Mouse (Mus musculus) right cerebral cortex, adult 18-20 months (tissue): ENCODE data around the gene Gpd2.

ENCODE experiments used
- DNase-seq: peaks from one replicate; pipeline ENCODE4 v3.0.0; 2022; ENCODE audit warnings: mixed read lengths

Gpd2 gene

DNA sequence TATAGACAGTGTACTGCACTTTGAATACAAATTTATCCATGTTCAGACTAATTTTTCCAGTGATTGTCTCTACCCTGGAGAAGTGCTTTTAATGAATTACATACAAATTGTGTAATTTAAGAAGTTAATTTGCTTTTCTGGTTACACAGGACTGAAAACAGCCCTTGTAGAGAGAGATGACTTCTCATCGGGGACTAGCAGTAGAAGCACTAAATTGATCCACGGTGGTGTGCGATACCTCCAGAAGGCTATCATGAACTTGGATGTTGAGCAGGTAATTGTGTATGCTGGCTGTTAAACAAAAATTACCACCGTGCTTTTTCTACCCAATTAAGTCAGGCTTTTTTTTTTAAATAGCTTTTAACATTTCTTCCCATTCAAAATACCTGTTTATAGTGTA lies 66.8 kb downstream of the Gpd2 start:
- no peak for DNase-seq

DNA sequence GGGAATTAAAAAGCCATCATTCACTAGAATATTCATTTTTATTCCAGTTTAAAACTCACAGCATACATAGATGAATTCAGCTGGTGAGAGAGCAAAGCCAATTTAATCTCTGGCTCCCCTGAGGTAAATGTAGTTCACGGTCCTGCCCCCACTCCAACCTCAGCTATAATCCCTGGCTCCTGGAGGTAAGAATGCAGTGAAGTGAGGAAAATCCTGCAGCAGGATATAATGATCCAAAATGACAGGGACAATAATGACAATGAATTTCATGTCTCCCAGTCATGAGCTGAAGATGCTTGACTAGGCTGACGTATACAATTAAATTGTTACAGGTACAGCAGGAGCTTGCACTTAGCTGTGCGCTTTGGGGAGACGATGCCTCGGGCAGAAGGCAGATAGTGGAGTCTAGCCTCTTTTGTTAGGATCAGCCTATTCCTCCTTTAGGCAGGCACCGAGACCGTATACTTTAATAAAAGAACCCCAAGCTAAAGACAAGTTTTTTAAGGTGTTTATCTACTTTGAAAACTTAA lies 74.9 kb downstream of the Gpd2 start:
- DNase-seq: no peak

DNA sequence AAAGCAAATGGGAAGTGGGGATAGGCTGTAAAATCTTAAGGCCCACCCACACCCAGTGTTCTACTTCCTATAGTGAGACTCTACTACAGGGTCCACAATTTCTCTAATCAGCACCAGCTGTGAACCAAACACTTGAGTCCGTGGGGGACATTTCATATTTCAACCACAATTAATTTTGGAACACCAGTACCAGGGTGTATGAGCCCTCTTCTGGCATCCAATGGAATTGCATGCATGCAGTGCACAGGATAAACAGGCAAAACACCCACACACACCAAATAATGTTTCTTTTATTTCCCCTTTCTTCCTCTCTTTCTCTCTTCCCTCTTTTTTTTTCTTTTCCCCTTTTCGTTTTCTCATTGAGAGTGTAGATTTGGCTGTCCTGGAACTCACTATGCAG lies 78.6 kb downstream of the Gpd2 start:
- no peak for DNase-seq

DNA sequence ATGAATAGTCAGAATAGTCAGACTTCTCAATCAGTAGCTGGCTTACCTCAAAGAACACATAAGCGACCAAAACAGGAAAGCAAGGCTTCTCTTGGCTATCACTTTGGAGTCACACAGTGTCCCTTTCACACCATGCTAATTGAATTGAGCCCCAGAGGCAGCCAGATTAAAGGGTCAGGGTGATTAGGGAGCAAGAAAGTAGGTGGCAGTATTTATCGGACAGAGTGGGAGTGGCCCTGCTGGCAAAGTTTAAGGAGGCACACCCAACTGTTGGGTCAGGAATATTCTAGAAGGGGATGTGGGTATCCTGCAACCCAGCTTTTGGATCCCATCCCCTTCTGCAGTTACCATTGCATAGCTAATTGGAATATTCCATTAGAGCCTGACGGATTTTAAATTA lies 80.9 kb downstream of the Gpd2 start:
- DNase-seq: no peak

DNA sequence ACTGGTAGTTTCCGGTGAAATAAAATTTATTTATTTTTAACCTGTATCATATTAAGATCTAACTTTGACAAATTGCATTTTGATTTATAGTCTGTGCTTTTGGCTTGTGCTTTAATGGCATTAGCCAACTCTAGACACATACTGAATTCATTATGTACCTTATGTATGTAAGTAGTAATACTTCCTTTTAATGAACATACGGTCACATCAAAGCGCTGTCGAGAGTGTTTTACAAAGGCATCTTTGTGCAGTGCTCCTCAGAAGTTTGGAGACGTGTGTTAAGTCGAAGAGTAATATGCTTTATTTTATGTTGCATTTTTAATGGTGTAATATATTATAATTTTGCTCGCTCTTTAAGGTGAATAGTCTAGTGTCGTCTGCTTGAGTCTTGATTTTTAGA lies 88.7 kb downstream of the Gpd2 start:
- DNase-seq: no peak

GRCm38 (mm10) chr2:57329327-57329726 lies 91.9 kb downstream of the Gpd2 start:
- no peak for DNase-seq

DNA sequence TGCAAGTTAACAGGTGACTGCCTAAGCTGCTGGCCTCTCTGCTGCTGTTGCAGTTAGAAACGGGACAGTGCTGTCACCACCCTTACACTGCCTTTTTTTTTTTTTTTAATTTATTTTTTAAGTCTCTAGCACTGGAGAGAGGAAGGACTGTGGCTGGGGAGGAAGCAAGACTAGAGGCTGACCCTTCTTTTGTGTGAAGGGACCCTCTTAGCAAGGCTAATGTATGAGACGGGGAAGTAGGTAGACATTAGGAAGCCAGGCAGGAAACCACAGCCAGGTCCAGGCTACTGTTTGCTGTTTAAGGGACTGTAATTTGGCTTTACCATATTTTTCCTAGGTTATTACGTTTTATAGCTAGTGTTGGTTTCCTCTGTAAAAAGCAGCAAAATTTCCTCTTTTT lies 93.4 kb downstream of the Gpd2 start:
- DNase-seq: no peak

DNA sequence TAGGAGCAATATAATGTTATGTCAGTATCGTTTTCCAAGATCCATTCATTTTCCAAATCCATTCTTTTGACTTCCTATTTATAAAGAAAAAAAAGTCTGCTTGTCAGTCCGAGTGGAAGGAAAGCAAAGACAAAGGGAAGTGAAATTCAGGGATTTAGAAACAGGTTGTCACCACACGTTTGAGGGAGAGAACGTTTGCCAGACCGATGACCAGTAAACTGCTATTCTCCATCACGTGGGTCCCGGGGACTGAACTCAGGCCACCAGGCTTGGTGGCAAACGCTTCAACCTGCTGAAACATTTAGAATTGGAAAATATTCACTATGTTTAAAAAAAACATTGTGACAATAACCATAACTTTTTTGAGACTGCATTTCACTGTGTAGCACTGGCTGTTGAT lies 93.8 kb downstream of the Gpd2 start:
- DNase-seq: no peak

DNA sequence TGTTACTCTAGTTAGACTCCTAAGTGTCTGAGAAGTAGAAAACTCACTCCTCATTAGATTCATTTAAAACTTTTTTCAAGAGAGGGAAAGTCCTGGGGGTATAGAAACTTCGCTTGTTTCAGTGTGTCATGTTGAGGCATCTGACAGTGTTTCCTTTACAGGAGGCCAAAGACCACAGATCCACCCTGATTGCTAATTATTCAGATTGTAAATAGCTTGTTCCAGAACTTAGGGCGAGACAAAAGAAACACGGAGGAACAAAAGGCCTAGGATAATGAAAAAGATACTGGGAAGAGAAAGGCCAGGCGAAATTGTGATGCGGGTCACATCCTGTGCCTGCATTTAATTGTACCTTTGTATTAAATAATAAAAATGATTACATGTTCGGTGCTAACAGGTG lies 96.0 kb downstream of the Gpd2 start:
- DNase-seq: no peak

DNA sequence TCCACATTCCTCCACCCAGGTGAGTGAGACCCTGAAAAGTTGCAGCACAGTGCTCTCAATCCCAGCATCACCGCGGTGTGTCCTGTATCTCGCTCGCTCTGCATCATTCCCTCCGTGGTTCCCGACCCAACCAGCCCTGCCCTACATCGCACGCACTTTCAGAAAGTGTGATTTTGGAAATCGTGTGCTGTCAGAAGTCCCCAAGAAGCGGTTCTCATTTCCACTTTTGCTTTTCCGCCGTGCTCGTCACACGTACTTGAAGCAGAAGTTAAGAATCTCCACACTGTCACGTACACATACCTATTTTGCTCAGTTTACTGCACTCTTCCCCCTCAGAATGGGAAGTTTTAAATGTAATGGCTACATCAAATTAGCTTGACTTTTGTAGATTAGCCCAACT lies 98.0 kb downstream of the Gpd2 start:
- no peak for DNase-seq

- no peak for DNase-seq
Measured at GRCm38 (mm10) chr2:57338779-57339178, 101.3 kb downstream of the Gpd2 start.

DNA sequence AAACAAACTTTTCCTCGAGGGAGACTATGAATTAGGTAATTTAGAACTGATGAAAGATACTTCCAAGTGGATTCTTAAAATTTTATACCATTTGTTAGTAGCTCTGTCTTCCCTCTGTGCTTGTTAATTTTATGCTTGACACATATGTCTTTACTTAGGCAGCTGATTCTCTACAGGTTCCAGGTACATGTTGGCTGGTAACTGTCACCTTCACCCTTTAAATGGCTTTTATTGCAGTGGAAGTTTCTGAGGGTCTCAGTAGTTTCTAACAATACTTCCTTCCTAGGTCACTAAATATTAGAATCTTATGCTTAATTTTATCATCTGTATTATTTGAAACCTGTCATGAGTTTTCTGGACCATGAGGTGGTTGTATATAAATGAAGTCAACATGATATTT lies 105.5 kb downstream of the Gpd2 start:
- no peak for DNase-seq

- no peak for DNase-seq
Measured at GRCm38 (mm10) chr2:57350615-57351014, 113.2 kb downstream of the Gpd2 start.

- DNase-seq: no peak
Measured at GRCm38 (mm10) chr2:57353722-57354432, 116.4 kb downstream of the Gpd2 start.

- DNase-seq: no peak
Measured at GRCm38 (mm10) chr2:57354848-57355247, 117.4 kb downstream of the Gpd2 start.

DNA sequence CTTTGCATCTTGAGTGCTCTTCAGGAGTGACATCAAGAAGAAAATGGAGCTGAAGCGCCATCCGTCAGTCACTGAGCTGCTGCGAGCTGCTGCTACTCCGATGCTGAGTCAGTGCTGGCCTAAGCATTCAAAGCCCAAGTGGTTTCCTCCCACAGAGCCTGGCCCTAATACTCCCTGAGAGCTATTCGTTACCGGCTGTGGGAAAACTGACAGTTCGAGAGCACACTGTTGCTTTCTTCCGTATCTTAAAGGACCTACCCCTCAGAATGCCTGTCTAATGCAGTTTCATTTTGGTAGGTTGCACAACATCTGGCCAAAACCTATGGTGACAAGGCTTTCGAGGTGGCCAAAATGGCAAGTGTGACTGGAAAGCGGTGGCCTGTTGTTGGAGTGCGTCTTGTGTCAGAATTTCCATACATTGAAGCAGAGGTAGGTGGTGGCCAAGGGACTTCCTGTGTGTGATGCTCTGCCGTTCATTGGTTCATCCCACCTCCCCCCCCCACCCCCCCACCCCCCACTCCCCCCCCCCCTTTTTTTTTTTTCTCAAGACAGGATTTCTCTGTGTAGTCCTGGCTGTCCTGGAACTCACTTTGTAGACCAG lies 118.9 kb downstream of the Gpd2 start:
- no peak for DNase-seq

GRCm38 (mm10) chr2:57362503-57362902 lies 125.1 kb downstream of the Gpd2 start:
- DNase-seq: no peak

DNA sequence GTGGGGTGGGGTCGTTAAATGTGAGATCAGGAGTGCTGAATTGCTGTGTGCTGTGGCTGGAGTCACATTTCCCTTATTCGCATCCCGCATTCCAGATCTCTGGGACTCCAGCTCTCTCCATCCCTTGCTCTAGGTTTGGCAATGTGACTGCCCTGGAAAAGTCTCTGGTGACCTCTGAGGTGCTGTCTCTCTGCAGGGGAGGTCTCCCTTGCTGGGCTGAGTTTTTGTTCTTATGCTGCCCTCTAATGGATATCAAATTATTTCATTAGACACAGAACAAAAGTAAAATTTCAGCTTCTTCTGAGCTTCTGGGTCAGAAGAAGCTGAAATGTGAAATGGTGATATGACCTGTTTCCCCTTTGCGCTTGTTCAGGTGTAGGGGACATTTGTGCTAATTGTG lies 137.2 kb downstream of the Gpd2 start:
- DNase-seq: no peak

- DNase-seq: no peak
Measured at GRCm38 (mm10) chr2:57375138-57375837, 137.9 kb downstream of the Gpd2 start.

DNA sequence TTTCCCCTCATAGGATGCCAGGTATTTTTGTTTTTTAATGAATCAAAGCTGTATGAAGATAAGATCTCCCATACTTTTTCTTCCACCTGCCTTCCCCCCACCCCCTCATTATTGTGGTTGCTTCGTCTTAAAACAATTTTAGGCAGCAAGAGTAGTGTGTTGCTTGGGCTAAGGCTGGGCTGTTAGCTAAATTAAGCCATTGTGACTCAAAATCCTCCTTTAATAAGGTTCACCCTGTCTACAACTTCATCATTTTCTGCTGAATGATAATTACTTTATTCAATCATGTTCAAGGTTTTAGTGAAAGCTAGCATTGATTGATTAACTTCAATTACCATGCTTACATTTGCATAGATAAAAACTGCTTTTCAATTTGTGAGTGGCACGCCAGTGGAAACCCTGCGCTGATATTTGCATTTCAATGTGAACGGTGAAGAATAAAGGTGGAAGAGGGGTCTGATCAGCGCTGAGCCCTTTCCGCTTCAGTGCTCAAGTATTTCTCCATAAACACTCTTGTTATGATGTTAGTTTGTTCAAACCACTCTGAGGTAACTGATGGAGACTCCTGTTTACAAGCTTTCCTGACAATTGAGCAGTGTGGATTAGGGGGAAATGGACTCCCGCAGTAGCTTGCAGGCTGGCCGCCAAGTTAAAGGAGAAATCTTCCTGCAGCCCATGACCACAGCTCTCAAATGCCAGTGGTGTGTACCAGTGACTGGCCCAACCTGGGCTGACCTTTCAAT lies 140.9 kb downstream of the Gpd2 start:
- DNase-seq: no peak

DNA sequence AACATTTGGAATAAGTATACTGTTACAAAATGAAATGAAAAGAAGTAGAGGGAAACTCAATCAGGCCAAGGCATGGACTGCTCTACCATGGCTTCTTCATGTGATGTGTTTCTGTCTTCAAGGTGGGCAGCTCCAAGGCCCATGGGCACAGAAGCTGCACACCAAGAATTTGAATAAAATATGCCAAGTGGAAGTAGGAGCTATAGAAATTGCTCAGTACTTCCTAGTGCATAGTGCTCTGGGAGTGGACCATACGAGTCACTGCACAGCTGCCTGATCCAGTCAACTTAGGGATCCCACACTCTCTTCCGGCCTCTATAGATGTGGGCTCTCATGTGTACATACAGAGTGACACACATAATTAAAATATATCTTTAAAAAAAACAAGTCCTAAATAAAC lies 147.2 kb downstream of the Gpd2 start:
- DNase-seq: no peak

DNA sequence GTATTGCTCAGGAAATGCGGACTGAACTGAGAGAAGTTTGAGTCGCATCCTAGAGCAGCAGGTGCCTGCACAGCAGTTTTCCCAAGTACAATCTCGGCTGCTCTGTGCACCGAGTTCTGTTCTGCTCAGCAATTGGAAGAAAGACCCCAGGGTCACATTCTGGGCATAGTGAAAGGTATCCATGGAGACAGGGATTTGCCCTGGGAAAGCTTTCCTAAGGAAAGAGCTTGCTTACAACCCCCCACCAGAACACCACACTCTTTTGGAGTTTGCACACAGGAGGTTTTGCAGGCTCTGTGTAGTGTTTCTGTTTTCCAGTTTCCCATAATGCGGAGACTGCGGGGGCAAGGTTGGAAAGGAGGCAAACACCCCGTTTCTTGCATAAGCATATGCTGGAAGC lies 150.4 kb downstream of the Gpd2 start:
- DNase-seq: peak; percentile 6

GRCm38 (mm10) chr2:57395071-57395470 lies 157.6 kb downstream of the Gpd2 start:
- DNase-seq: no peak
